Mouse (Mus musculus): Measurements from ENCODE around the gene Gm42906. TPM values are rescaled to one million over a fixed set of nuclear protein-coding genes. Genes with fewer than 3 reads are reported as not detected.

Gene Gm42906
- total and polyA plus RNA-seq, 3 experiments: not detected

DNA sequence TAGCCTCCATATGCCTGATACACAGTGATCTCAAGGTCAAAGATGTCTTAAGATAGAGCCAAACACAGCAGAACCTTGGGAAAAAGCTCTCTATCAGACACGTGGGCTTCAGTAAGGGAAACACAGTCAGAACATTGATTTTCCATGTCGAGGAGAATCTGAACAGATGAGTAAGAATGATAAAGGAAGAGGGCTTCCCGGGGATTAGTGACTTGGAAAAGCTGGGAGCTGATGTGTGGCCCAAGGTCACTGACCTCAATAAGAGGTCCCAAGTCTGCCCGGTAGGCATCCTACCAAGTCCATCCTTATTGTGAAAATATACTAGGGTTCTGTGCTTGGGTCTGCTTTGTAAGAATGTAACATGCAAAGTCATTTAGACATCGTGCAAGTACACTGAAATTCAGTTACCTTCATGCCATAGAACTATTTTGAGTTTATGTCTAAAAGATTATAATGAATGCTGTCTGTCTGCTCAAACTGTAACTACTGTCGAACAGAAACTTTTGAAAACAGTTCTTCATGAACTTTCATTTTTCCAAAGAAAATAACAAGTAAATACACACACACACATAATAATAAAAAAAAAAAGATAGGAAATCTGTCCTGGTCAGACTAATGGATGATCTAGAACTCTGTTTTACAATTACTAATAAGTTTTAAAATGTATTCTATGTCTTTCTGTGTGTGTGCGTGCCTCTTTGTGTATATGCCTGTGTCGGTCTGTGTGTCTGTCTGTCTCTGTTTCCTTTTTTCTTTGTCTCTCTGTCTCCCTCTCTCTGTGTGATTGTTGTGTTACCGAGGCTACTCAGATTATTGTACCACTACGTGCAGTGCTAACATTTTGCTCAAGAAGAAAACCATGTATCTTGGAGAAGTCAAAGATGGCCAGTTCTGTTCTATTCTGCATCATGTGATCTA lies 322.6 kb downstream of the Gm42906 start:
- TF ChIP-seq ZMIZ1 (IDR thresholded peaks at IDR 0.05; ENCODE audit: low read depth, low read length) (peak; percentile 62), ZKSCAN1 (IDR thresholded peaks at IDR 0.05; ENCODE audit: borderline replicate concordance, low read depth, low read length) (no peak), NELFE (IDR thresholded peaks at IDR 0.05; ENCODE audit: low read depth, low read length) (no peak), ZNF384 (IDR thresholded peaks at IDR 0.05; ENCODE audit: low read depth, low read length) (no peak), JUN (IDR thresholded peaks at IDR 0.05; ENCODE audit: insufficient read depth, low read depth, low read length) (no peak), ETS1 (conservative IDR thresholded peaks at IDR 0.05; ENCODE audit: low read depth, low read length) (peak; percentile 6; the same call in 1 of the 2 replicates), MAFK (IDR thresholded peaks at IDR 0.05; ENCODE audit: insufficient replicate concordance, low read length) (no peak), UBTF (IDR thresholded peaks at IDR 0.05; ENCODE audit: low read depth, low read length) (no peak), ELF1 (IDR thresholded peaks at IDR 0.05; ENCODE audit: low read depth, low read length) (no peak), MYC (IDR thresholded peaks at IDR 0.05; ENCODE audit: low read depth, low read length) (no peak), CTCF (conservative IDR thresholded peaks at IDR 0.05 in 1 of 2, IDR thresholded peaks at IDR 0.05 in 1 of 2; ENCODE audit: low read depth in 2 of 2, low read length in 2 of 2) (peak in 1 of 2 experiments; percentile 32; a peak in 1 of 4 replicates), TCF12 (IDR thresholded peaks at IDR 0.05; ENCODE audit: low read depth, low read length) (peak; percentile 5; the same call in 1 of the 2 replicates), HCFC1 (IDR thresholded peaks at IDR 0.05; ENCODE audit: low read depth, low read length) (no peak), POLR2A (IDR thresholded peaks at IDR 0.05; ENCODE audit: low read depth, low read length) (no peak), USF2 (conservative IDR thresholded peaks at IDR 0.05; ENCODE audit: low read depth, low read length) (no peak; the same call in 1 of the 2 replicates), RAD21 (IDR thresholded peaks at IDR 0.05; ENCODE audit: low read depth, low read length) (no peak; the same call in 1 of the 2 replicates), MEF2A (IDR thresholded peaks at IDR 0.05; ENCODE audit: borderline replicate concordance, low read depth, low read length) (no peak), USF1 (IDR thresholded peaks at IDR 0.05; ENCODE audit: low read depth, low read length) (peak; percentile 27; the same call in 1 of the 2 replicates), SIN3A (IDR thresholded peaks at IDR 0.05; ENCODE audit: low read length) (peak; percentile 84), ZC3H11A (IDR thresholded peaks at IDR 0.05; ENCODE audit: low read depth, low read length) (no peak), MAZ (IDR thresholded peaks at IDR 0.05; ENCODE audit: low read depth, low read length) (no peak), E2F4 (IDR thresholded peaks at IDR 0.05; ENCODE audit: insufficient replicate concordance, low read depth, low read length) (no peak), KAT2A (IDR thresholded peaks at IDR 0.05; ENCODE audit: insufficient replicate concordance, low read length) (0 out of 2 replicates have a peak, but pooled peaks have one; percentile 8), CHD1 (IDR thresholded peaks at IDR 0.05; ENCODE audit: low read depth, low read length) (peak; percentile 98), BHLHE40 (IDR thresholded peaks at IDR 0.05; ENCODE audit: low read depth, low read length) (peak; percentile 31; the same call in 1 of the 2 replicates)
- dilution Hi-C loops (cut with MboI; ENCODE audit: extremely low pct_ligation_motif_present, extremely low pct_unique_long_range_greater_than_20kb, low sequenced_read_pairs): no loop called here
- H3K4me2 ChIP-seq (ENCODE audit: insufficient read depth, low read depth, poor library complexity, severe bottlenecking): peak overlapping the region; percentile 89
- H3K27me3 ChIP-seq (replicated peaks): no peaks in the 10 kb centered on the region
- peak overlapping the region; percentile 53 to 86 (median 71) for H3K4me3 ChIP-seq (replicated peaks in 1 of 3; ENCODE audit: low read depth in 2 of 3, low read length in 2 of 3, poor library complexity in 1 of 3)
- peaks cover 17 to 54% of the 10 kb centered on the region in 2 experiments for H3K36me3 ChIP-seq (replicated peaks in 1 of 2; ENCODE audit: control insufficient read depth in 1 of 2, insufficient read depth in 1 of 2, low read length in 1 of 2)
- H3K27ac ChIP-seq (ENCODE audit: insufficient read depth, low read depth): peak overlapping the region; percentile 91
- peaks cover 2% of the 10 kb centered on the region for H3K9me3 ChIP-seq (replicated peaks; ENCODE audit: low read length)
- in situ Hi-C loops (cut with MboI; ENCODE audit: low pct_ligation_motif_present, low pct_unique_long_range_greater_than_20kb, low sequenced_read_pairs): no loop called here
- peak; percentile 45 for DNase-seq (ENCODE audit: extremely low read depth)
- H3K4me1 ChIP-seq (ENCODE audit: control insufficient read depth in 1 of 2, insufficient read depth in 2 of 2): peaks cover 6 to 41% of the 10 kb centered on the region in 2 experiments; a peak in 3 of 4 replicates
- peaks cover 86% of the 10 kb centered on the region for H3K79me2 ChIP-seq (replicated peaks; ENCODE audit: control insufficient read depth, extremely low read depth, insufficient read depth, poor library complexity, severe bottlenecking)
- H3K9ac ChIP-seq (ENCODE audit: insufficient read depth, low read depth): peak overlapping the region; percentile 99
